Mouse (Mus musculus) lung, postnatal 0 days (tissue): ENCODE measurements around the gene Hmgcs1.

ENCODE experiments used
- CTCF ChIP-seq: IDR thresholded peaks from 2 replicates; pipeline ENCODE4 v1.5.1; 2016; ENCODE audit warnings: antibody characterized with exemption, mild to moderate bottlenecking
- EP300 ChIP-seq: IDR thresholded peaks from 2 replicates; pipeline ENCODE4 v1.6.1; 2016; ENCODE audit warnings: antibody characterized with exemption, mild to moderate bottlenecking, control low read depth

DNA sequence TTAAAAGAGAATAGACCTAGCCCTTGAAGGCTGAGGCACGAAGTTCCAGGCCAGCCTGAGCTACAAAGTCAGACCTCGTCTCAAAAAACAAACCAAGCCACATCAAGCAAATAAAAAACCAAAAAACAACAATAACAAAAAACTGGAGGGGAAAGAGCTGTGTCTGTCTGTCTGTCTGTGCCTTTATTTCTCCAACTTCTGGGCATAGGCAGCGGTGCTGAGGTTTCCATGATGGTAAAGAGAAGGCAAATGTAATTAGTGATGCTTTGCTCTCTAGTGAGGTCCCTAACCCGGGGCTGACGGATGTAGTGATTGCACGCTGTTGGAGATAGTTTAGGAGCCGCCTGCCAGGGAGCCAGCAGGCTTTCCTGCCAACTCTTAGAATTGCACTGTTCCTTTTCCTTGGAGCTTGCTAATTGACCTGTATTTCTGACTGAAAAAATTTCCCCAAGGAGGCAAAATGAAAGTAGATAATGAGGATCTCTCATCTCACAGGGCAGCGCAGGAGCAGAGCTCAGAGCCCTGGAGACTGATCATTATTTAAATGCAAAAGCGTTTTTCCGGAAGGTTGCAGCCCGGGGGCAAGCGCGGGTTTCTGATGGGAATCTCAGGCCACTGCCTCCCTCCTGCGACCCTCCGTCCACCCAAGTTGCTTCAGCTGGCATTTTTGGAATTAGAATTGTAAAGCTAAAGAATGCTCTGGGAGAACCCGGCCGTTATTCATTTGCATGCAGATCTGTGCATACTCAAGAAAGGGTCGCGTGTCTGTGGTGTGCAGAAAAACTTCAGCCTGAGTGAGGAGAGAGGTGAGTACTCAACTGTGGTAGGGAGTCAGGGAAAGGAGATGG, 51.4 kb downstream of the Hmgcs1 start:
- no peak for TF ChIP-seq CTCF
- TF ChIP-seq EP300 = no peak
